Mouse (Mus musculus): ENCODE data around the gene Gm15128. TPM values are rescaled to one million over a fixed set of nuclear protein-coding genes. Genes with fewer than 3 reads are reported as not detected.

The Gm15128 gene
- polyA plus RNA-seq (2014; fragmentation: Illumina TruSeq; extraction: RNeasy Lipid Tissue Mini Kit (QIAGEN cat#74804); ENCODE audit: low read depth, low replicate concordance): not detected

DNA sequence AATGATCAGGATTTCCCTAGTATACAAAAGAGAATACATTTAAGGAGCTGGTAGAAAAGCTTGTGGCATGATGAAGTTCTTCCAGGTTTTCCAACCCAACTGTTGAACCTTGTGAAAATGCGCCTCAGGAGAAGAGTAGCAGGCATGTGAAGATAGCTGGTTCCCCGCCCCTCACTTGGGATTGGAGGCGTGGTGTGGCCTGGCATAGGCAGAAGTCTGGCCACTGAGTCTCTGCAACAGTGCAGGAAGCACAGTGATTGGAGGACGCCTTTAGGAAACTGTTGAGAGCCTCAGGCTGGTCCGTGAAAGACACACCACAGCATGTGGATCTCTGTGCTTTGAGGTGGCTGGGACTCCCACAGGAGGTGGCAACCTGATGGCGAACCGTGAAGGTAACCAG lies at the start of gene Gm15128:
TSS of gene Gm15128 (plus strand) at position 301 of the 400 bp plus-strand sequence.

Other genes starting within 250 kb of the Gm15128 start
- 0.32 TPM for gene Lrch2, start 211.9 kb upstream of the Gm15128 start, polyA plus RNA-seq (2014; fragmentation: Illumina TruSeq; extraction: RNeasy Lipid Tissue Mini Kit (QIAGEN cat#74804); ENCODE audit: low read depth, low replicate concordance)
- not detected for gene Gm15080, start 227.0 kb downstream of the Gm15128 start, polyA plus RNA-seq (2014; fragmentation: Illumina TruSeq; extraction: RNeasy Lipid Tissue Mini Kit (QIAGEN cat#74804); ENCODE audit: low read depth, low replicate concordance)